8 mouse cellular contexts compared by ENCODE assay signal in genomic region chr10:19712421-19712836, GRCm38 (mm10). TPM values are rescaled to one million over a fixed set of nuclear protein-coding genes. Genes with fewer than 3 reads are reported as not detected.
DNase-seq lines count a peak whose midpoint lies in the region; ATAC-seq and TF ChIP-seq lines count a peak whose summit lies in the region.

Gene Il20ra, plus strand, starts transcription at chr10:19712570.

- H3K27ac ChIP-seq in intestine, postnatal 0 days (ENCODE audit: low read depth, low read length) = no peak within 1 kb of the TSS
- H3K27ac ChIP-seq in limb, embryonic 14.5 days (replicated peaks; ENCODE audit: low read depth, low read length) = no peak within 1 kb of the TSS
- H3K27ac ChIP-seq in midbrain, embryonic 16.5 days (ENCODE audit: low read length) = no peak within 1 kb of the TSS
- no peak within 1 kb of the TSS for H3K27ac ChIP-seq in stomach, embryonic 15.5 days

- peak; percentile 12 for DNase-seq in lung, adult 2 months
- no peak for DNase-seq in lung, postnatal 25 days (ENCODE audit: low spot score)
- peak; percentile 73 for DNase-seq in embryo, embryonic 11 days
- peak; percentile 25 to 50 for DNase-seq in gastrocnemius, postnatal 4 days (ENCODE audit: low spot score in 2 of 2)
- peak; percentile 53 for DNase-seq in limb, embryonic 14.5 days (ENCODE audit: low spot score)

- H3K4me3 ChIP-seq in lung, adult 2 months (replicated peaks; ENCODE audit: extremely low read depth, low read depth, low read length) = no peak within 1 kb of the TSS
- peak within 1 kb of the TSS; percentile 43 for H3K4me3 ChIP-seq in intestine, postnatal 0 days (ENCODE audit: low read depth, low read length)
- H3K4me3 ChIP-seq in limb, embryonic 14.5 days (replicated peaks; ENCODE audit: low read length) = peak within 1 kb of the TSS; percentile 50
- H3K4me3 ChIP-seq in midbrain, embryonic 16.5 days (ENCODE audit: low read depth, low read length) = peak within 1 kb of the TSS; percentile 51
- peak within 1 kb of the TSS; percentile 50 for H3K4me3 ChIP-seq in stomach, embryonic 15.5 days (replicated peaks)

- peak within 1 kb of the TSS; percentile 92 for H3K4me2 ChIP-seq in intestine, postnatal 0 days (replicated peaks; ENCODE audit: low read depth)
- peak within 1 kb of the TSS; percentile 85 for H3K4me2 ChIP-seq in limb, embryonic 14.5 days (replicated peaks; ENCODE audit: low read depth, low read length, severe bottlenecking)
- H3K4me2 ChIP-seq in midbrain, embryonic 16.5 days (ENCODE audit: low read length) = peak within 1 kb of the TSS; percentile 98
- H3K4me2 ChIP-seq in stomach, embryonic 15.5 days = peak within 1 kb of the TSS; percentile 96

- H3K9ac ChIP-seq in intestine, postnatal 0 days (ENCODE audit: low read depth, low read length) = peak within 1 kb of the TSS; percentile 46; the same call in 1 of the 2 replicates
- H3K9ac ChIP-seq in limb, embryonic 14.5 days (ENCODE audit: low read depth, low read length, severe bottlenecking) = peak within 1 kb of the TSS; percentile 56
- peak within 1 kb of the TSS; percentile 72 for H3K9ac ChIP-seq in midbrain, embryonic 16.5 days (ENCODE audit: low read depth, low read length)
- H3K9ac ChIP-seq in stomach, embryonic 15.5 days = no peak within 1 kb of the TSS

- peaks cover 9% of the 10 kb centered on the region for H3K27me3 ChIP-seq in intestine, postnatal 0 days (replicated peaks; ENCODE audit: control insufficient read depth, insufficient read depth, low read length)
- H3K27me3 ChIP-seq in limb, embryonic 14.5 days (ENCODE audit: control insufficient read depth, insufficient read depth, low read length) = peaks cover 6% of the 10 kb centered on the region; the same call in 1 of the 2 replicates
- peaks cover 6% of the 10 kb centered on the region; the same call in 1 of the 2 replicates for H3K27me3 ChIP-seq in midbrain, embryonic 16.5 days (ENCODE audit: control insufficient read depth, insufficient read depth, low read depth, low read length)
- H3K27me3 ChIP-seq in stomach, embryonic 15.5 days (replicated peaks) = no peaks in the 10 kb centered on the region

- TF ChIP-seq POLR2A in lung, adult 2 months (IDR thresholded peaks at IDR 0.05; ENCODE audit: borderline replicate concordance, extremely low read depth, low read depth, low read length) = no peak
- no peak for TF ChIP-seq POLR2A in limb, embryonic 14.5 days (IDR thresholded peaks at IDR 0.05; ENCODE audit: borderline replicate concordance, extremely low read depth, insufficient read depth, insufficient read length)

- 2% methylated on average over 29 of the region's 29 CpGs for WGBS in lung, adult 2 months
- under 1% methylated on average over 29 of the region's 29 CpGs for WGBS in intestine, postnatal 0 days
- 1% methylated on average over 28 of the region's 29 CpGs for WGBS in limb, embryonic 14.5 days
- WGBS in midbrain, embryonic 16.5 days = under 1% methylated on average over 29 of the region's 29 CpGs
- under 1% methylated on average over 29 of the region's 29 CpGs for WGBS in stomach, embryonic 15.5 days

- 0 out of 2 replicates have a peak, but pooled peaks have one; percentile 22 for ATAC-seq in intestine, postnatal 0 days
- peak; percentile 44; the same call in 1 of the 2 replicates for ATAC-seq in limb, embryonic 14.5 days (ENCODE audit: low FRiP score, low read depth)
- peak; percentile 89 for ATAC-seq in midbrain, embryonic 16.5 days
- ATAC-seq in stomach, embryonic 15.5 days (ENCODE audit: insufficient read depth, low FRiP score, low read depth) = peak; percentile 18; the same call in 1 of the 2 replicates

- H3K4me1 ChIP-seq in lung, adult 2 months (ENCODE audit: control insufficient read depth, insufficient read depth, low read length) = peaks cover 6% of the 10 kb centered on the region
- H3K4me1 ChIP-seq in intestine, postnatal 0 days (replicated peaks; ENCODE audit: control insufficient read depth, insufficient read depth, low read length) = 0 out of 2 replicates have a peak, but pooled peaks cover 3% of the 10 kb centered on the region
- no peaks in the 10 kb centered on the region for H3K4me1 ChIP-seq in limb, embryonic 14.5 days (ENCODE audit: control insufficient read depth, insufficient read depth, low read length)
- H3K4me1 ChIP-seq in midbrain, embryonic 16.5 days (ENCODE audit: control insufficient read depth, insufficient read depth, low read length) = peaks cover 4% of the 10 kb centered on the region; the same call in 1 of the 2 replicates
- 0 out of 2 replicates have a peak, but pooled peaks cover 3% of the 10 kb centered on the region for H3K4me1 ChIP-seq in stomach, embryonic 15.5 days

- no peaks in the 10 kb centered on the region for H3K9me3 ChIP-seq in intestine, postnatal 0 days (ENCODE audit: control insufficient read depth)
- H3K9me3 ChIP-seq in limb, embryonic 14.5 days (ENCODE audit: control insufficient read depth, low read length) = no peaks in the 10 kb centered on the region
- no peaks in the 10 kb centered on the region for H3K9me3 ChIP-seq in midbrain, embryonic 16.5 days (replicated peaks; ENCODE audit: control insufficient read depth, low read length, poor library complexity, severe bottlenecking)
- no peaks in the 10 kb centered on the region for H3K9me3 ChIP-seq in stomach, embryonic 15.5 days

- H3K36me3 ChIP-seq in intestine, postnatal 0 days (ENCODE audit: control insufficient read depth, insufficient read depth) = no peaks in the 10 kb centered on the region
- H3K36me3 ChIP-seq in limb, embryonic 14.5 days (ENCODE audit: control insufficient read depth, insufficient read depth, low read length) = no peaks in the 10 kb centered on the region
- H3K36me3 ChIP-seq in midbrain, embryonic 16.5 days (ENCODE audit: control insufficient read depth, insufficient read depth, low read length) = no peaks in the 10 kb centered on the region
- no peaks in the 10 kb centered on the region for H3K36me3 ChIP-seq in stomach, embryonic 15.5 days

- TF ChIP-seq CTCF in lung, adult 2 months (IDR thresholded peaks at IDR 0.05; ENCODE audit: insufficient read depth, low read length) = peak; percentile 39
- TF ChIP-seq CTCF in intestine, postnatal 0 days (IDR thresholded peaks at IDR 0.05; ENCODE audit: low read depth) = peak; percentile 75

RNA-seq across cellular contexts. Expression of gene Il20ra, which starts in this region (rescaled TPM):
- 0.13 TPM in 1 of 2 replicates, not detected in the other for polyA plus RNA-seq in lung, adult 2 months (2012; rRNA removed)
- not detected for total RNA-seq in gastrocnemius, postnatal 4 days (2021)
- polyA plus RNA-seq in intestine, postnatal 0 days (2015; fragmentation: Nextera tagmentation; extraction: Ambion mirVana) = 0.05 and 0.09 TPM in 2 replicates
- polyA plus RNA-seq in limb, embryonic 14.5 days (2012; rRNA removed) = 0.70 and 0.99 TPM in 2 replicates
- polyA plus RNA-seq in limb, embryonic 14.5 days (2014; fragmentation: Nextera tagmentation; extraction: Ambion mirVana) = 0.45 and 1.1 TPM in 2 replicates
- polyA plus RNA-seq in midbrain, embryonic 16.5 days (2015; fragmentation: Nextera tagmentation; extraction: Ambion mirVana) = 0.35 and 0.84 TPM in 2 replicates
- polyA plus RNA-seq in stomach, embryonic 15.5 days (2015; fragmentation: Nextera tagmentation; extraction: Ambion mirVana) = 0.08 and 0.18 TPM in 2 replicates

Comparison
In these comparisons a context has a peak if more than half of its experiments do, and no peak if none do; other contexts are left out.
1. Peak in DNase-seq in lung, adult 2 months; RNA of the gene not detected or under 1 TPM.
2. Peak in DNase-seq in gastrocnemius, postnatal 4 days; RNA of the gene not detected or under 1 TPM.
3. Peak in ATAC-seq, H3K4me3 ChIP-seq, H3K9ac ChIP-seq and H3K4me2 ChIP-seq in intestine, postnatal 0 days; RNA of the gene not detected or under 1 TPM.
4. Peak in ATAC-seq, H3K4me3 ChIP-seq, H3K9ac ChIP-seq and H3K4me2 ChIP-seq in midbrain, embryonic 16.5 days; RNA of the gene not detected or under 1 TPM.
5. Peak in ATAC-seq, H3K4me3 ChIP-seq and H3K4me2 ChIP-seq in stomach, embryonic 15.5 days; RNA of the gene not detected or under 1 TPM.
6. ATAC-seq: peak in every context shown above with its lines; median percentile 89 in midbrain, embryonic 16.5 days; 44 in limb, embryonic 14.5 days; 22 in intestine, postnatal 0 days; 18 in stomach, embryonic 15.5 days.